Mouse (Mus musculus) liver, adult 2 months (tissue): Measurements from ENCODE around the gene Rhot2.

ENCODE experiments used
- CTCF ChIP-seq: fragments of 200-500 bp; IDR thresholded peaks from 2 replicates; pipeline ENCODE4 v1.5.1; 2011; ENCODE audit warnings: low read depth, low read length, control low read depth
- POLR2A ChIP-seq: fragments of 200-500 bp; IDR thresholded peaks from 2 replicates; pipeline ENCODE4 v1.6.1; 2011; ENCODE audit warnings: low read length, control low read depth; ENCODE audit not compliant: insufficient read depth; ENCODE audit errors: extremely low read depth

- no peak for TF ChIP-seq POLR2A
- TF ChIP-seq CTCF = no peak
Measured at GRCm38 (mm10) chr17:25861704-25862612, 17.3 kb upstream of the Rhot2 start.
